Mouse (Mus musculus): ENCODE data around the gene Usp1. TPM values are rescaled to one million over a fixed set of nuclear protein-coding genes. Genes with fewer than 3 reads are reported as not detected.

The Usp1 gene
- total RNA-seq, 2 experiments from 2014 or later: 18.1 to 23.7 TPM

- no peak for DNase-seq (ENCODE audit: low spot score in 2 of 2)
Observed at GRCm38 (mm10) chr4:98978693-98979092, 55.1 kb downstream of the Usp1 start.

GRCm38 (mm10) chr4:98979976-98980375 lies 56.4 kb downstream of the Usp1 start:
- DNase-seq (ENCODE audit: low spot score in 2 of 2): peak in 1 of 2 experiments; percentile 13

GRCm38 (mm10) chr4:98984701-98985100 lies 61.1 kb downstream of the Usp1 start:
- no peak for DNase-seq (ENCODE audit: low spot score in 2 of 2)

Other genes starting within 250 kb of the Usp1 start
- gene L1td1, start 197.1 kb upstream of the Usp1 start, total RNA-seq (2021): under 1 TPM in 1 of 2 experiments, not detected in 1; 0.36 TPM
- gene Kank4, start 106.3 kb upstream of the Usp1 start, total RNA-seq (2021): 1 to 10 TPM; 2.7 to 2.9 TPM
- not detected for gene I0C0044D17Rik, start 100.0 kb upstream of the Usp1 start, total RNA-seq (2021)
- gene Angptl3, start 107.1 kb downstream of the Usp1 start, total RNA-seq (2021): under 1 TPM; 0.18 to 0.62 TPM
- gene Dock7, start 197.1 kb downstream of the Usp1 start, total RNA-seq (2021): 10 to 100 TPM; 36.2 to 42.4 TPM

Measured in layer of hippocampus, postnatal 14 days (tissue).